Mouse (Mus musculus): ENCODE results near the gene Kiss1r. TPM values are rescaled to one million over a fixed set of nuclear protein-coding genes. Genes with fewer than 3 reads are reported as not detected.

The Kiss1r gene
- total RNA-seq, 2 experiments from 2014 or later: 0.17 to 0.22 TPM

DNA sequence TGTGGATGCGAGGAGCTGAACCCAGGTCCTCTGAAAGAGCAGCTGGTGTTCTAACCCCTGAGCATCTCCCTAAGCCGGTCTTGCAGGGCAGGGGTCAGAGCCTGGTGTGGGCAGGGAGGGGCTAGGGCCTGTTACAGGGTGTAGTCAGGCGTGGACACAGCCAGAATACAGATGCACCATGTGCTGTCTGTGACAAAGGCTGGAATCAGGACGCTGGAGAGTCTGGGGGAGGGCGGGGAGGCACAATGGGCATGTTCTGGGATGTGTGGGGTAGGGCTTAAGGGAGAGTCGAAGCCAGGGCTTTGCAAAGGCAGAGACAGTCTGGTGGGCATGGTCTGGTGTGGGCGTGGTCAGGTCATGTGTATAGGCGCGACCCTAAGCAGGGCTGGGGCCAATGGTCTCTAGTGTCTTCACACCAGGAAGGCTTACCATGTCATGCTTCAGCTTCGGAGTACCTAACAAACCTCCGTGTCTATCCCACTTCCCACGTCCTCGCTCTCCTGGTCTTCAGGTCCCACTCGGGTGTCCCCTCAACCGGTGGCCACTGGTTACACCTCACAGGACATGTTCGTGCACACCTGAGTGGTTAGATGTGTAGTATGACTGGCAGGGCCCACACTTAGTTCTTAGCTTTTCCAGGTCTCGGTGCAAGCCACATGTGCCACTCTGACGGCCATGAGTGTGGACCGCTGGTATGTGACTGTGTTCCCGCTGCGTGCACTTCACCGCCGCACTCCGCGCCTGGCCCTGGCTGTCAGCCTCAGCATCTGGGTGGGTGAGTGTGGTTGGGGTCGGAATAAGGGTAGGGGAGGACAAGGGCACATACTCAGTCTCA is 3.5 kb downstream of the Kiss1r start:
- no peak for DNase-seq
- intact Hi-C loops (cut with DNase I): no loop called here

DNA sequence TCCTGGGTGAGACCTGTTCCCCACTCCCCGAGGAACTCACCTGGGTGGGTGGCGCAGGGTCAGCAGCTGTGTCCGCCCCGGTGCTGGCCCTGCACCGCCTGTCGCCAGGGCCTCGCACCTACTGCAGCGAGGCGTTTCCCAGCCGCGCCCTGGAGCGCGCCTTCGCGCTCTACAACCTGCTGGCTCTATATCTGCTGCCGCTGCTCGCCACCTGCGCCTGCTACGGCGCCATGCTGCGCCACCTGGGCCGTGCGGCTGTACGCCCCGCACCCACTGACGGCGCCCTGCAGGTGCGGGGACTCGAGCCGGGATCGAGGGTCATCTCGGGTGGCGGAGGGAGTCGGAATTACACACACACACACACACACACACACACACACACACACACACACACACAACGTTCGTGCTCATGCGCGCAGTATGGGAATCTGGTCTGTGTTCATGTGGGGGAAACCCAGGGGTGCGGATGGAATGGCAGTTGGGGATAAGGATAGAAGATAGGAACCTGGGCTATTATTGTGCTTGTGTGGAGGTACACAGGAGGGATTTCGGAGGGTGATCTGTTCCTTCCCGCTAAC is 4.3 kb downstream of the Kiss1r start, which contains the start of gene R3hdm4:
Gene R3hdm4, minus strand, starts transcription at position 251 of the 578 bp plus-strand sequence.
- no peak for DNase-seq
- intact Hi-C loops (cut with DNase I): no loop called here

DNA sequence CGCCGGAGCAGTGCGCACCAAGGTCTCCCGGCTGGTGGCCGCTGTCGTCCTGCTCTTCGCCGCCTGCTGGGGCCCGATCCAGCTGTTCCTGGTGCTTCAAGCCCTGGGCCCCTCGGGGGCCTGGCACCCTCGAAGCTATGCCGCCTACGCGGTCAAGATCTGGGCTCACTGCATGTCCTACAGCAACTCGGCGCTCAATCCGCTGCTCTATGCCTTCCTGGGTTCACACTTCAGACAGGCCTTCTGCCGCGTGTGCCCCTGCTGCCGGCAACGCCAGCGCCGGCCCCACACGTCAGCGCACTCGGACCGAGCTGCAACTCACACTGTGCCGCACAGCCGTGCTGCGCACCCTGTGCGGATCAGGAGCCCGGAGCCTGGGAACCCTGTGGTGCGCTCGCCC is 4.8 kb downstream of the Kiss1r start:
- DNase-seq: no peak
- intact Hi-C loops (cut with DNase I): no loop called here

DNA sequence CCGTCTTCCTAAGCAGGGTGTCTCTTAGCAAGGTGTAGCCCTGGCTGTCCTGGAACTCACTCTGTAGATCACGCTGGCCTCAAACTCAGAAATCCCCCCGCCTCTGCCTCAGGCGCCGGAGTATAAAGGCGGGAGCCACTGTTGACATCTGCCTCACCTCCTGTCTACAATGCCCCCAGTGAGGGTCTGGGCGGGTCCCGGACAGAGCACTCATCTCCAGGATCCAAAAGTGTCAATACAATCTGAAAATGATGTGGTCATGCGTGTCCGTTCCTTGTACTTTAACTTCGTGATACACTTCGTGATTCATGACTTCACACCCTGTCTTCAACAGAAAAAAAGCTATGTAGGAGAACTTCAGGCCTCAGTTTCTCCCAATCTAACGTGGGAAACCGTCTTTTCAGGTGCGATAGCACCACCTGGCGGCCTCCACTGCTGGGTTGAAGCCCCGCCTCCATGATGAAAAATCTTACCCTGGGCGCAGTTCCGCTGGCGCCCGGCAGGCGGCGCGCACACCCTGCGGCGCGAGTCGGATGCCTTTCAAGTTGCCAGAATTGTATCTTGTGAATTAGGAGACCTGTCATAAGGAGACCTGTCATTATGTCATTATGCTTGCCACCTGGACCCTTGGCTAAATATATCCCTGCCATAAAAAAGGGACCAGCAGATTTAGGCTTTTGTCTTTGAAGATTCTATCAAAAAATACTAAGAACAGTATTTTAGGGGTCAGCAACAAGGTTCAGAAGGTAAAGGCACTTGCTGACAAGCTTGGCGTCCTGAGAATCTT is 8.4 kb downstream of the Kiss1r start:
- peak; percentile 94 to 97 for DNase-seq
- intact Hi-C loops (cut with DNase I): loop anchor here (1.0 kb wide), 3 partner anchors 33 to 90 kb away; no protein-coding TSS in a partner anchor

DNA sequence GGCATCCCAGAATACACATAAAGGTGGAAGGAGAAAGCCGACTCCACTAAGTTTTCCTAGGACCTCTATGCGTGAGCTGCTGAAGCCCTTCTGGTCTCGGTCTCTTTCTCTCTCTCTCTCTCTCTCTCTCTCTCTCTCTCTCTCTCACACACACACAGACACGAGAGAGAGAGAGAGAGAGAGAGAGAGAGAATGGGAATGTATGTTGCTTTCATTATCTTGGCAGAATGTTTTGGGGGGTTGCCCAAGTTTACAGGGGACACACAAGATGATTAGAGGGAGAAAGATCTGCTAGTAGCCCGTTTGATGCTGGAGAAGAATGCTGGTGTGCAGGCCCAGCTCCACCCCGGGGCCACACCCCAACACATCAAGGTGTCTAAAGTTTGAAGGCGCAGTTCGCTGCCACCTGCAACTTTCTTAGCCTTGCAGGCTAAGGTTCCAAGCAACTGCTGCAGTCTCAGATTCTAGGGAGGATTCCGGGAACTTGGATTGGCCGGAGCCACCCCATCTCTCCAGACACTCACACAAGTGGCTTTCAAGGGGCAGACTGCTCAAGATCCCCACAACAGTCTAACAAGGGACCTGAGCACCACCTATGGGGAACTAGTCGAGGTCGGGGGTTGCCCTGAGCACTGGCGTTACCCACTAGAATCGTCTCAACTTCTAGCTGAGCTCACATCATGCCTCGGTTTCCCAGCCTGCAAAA is 9.2 kb downstream of the Kiss1r start:
- intact Hi-C loops (cut with DNase I): loop anchor here (1.0 kb wide), 3 partner anchors 32 to 91 kb away; no protein-coding TSS in a partner anchor
- peak in 1 of 2 experiments; percentile 27 for DNase-seq

DNA sequence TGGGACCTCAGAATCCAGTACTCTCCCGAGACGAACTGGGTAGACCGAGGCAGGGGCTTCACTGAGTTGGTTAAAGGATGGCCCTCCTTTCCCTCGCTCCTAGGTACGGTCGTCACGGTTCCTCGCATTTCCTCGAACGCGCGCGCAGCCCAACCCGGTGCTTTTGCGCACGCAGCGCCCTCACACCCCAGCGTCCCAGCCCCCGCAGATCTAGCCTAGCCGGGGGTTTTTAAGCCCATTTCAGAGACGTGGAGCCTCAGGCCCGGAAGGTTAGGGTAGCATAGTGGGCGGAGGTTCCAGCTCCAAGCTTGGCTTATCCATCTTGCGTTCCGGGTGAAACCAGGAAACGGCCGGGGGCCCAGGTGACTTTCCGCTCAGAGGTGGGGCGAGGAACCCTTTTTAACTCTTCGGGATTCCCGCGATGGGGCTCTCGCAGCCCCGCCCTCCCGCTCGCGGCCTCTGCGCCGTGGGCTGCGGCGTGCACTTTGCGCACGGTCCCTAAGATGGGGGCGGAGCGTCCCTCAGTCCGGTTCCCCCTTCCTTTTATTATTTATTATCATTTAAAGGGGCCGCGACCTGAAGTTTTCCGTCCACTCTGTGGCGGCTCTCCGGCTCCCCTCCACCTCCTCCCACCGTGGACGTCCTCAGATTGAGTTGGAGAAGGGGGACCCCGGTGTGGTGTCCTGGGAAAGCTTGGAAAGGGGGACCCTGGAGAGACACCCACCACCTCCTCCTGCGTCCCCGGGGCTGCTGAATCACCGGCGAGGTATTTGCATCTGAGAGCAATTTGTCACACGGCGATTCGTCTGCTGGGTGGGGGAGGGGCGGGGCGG is 9.9 kb downstream of the Kiss1r start, which contains the start of gene Arid3a:
Gene Arid3a, plus strand, starts transcription at position 553 of the 833 bp plus-strand sequence.
- peak; percentile 92 for DNase-seq
- intact Hi-C loops (cut with DNase I): no loop called here

DNA sequence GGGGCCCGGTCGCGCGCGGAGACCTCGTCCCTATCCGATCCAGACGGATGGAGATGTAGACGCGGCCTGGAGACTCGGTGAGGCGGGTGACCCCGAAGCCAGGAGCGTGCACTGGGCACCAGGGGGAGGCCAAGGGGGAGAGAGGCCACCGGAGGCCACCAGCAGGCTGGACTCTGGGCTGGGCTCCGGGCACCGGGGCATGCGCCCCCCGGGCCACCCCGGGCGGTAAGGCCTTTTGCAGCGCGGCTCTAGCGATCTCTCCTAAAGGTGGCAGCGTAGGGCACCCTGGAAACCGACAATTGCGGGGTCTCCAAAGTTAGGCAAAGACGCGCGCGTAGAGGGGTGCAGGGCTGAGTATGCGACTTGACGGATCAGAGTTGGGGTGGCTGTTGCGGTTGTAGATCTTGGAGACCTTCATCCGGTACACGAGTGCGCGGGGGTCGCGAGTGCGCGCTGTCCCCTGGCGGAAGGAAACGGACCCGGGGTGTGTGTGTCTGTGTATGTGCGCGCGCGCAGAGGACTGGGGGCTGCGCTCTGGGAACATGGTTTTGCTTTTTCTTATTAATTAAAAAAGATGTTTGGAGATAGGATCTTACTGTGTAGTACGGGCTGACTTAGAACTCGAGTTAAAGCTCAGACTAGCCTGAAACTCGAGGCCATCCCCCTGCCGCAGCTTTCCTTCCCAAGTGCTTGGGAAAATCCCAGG is 10.7 kb downstream of the Kiss1r start:
- peak; percentile 58 to 70 for DNase-seq
- intact Hi-C loops (cut with DNase I): no loop called here

DNA sequence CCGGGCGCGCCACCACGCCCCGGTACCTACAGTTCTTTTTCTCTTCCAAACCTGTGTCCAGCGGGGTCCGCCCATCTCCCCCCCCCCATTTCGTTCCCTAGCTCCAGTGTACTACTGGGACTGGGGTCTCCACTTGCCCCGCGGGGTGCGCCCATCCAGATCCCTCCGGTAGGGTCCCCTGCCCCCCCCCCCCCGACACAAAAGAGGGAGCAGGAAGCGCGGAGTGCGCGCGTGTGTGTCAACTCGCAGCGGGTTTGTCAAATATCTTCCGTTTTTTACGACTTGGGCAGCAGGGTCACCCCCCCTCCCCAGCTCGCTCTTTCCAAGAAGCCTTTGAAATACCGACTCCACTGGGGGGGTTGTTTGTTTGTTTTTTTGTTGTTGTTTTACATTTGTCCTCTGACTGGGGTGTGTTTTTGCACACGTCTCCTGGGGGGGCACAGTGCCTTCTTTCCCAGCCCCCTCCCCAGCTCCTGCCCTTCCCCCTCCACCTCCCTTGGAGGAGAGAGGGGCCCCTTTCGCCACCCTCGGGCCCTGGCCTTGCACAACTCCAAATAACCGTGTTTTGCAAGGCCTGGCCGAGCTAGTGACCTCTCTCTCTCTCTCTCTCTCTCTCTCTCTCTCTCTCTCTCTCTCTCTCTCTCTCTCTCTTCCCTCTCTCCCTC is 11.4 kb downstream of the Kiss1r start:
- intact Hi-C loops (cut with DNase I): no loop called here
- DNase-seq: peak in 1 of 2 experiments; percentile 24

DNA sequence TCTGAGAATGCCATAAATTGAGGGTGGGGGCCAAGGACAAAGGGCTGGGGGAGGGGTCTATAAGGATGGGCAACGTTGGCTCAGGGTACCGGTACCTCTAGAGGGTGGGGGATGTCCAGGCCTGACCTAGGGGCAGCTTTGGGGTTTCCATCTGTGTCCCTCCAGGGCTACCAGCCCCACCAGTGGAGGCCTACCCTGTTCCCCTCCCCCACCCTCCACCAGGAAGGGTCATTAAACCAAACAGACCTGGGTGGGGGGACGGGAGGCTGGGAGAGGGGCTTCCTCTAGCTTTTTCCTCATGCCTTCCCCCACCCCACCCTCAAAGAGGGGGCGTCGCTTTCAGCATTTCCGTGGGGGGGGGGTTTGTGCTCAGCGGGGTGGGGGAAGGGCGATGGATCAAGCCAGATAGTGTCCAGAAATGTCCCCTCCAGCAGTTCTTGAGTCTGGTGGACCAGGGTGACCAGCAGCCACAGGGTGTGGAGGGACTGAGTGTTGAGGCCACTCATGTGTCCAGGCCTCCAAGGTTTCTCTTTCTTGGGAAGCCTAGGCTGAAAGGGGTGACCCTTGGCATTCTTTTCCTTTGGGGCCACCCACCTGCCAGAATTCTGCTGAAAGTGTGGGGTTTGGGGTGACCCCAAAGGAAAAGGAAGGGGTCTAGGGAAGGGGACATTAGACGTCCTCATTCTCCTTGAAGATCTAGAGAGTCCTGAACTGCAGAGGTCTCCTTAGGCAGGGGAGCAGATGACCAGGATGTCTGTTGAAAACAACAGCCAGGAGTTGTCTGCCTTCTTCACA is 12.3 kb downstream of the Kiss1r start:
- intact Hi-C loops (cut with DNase I): no loop called here
- DNase-seq: no peak

DNA sequence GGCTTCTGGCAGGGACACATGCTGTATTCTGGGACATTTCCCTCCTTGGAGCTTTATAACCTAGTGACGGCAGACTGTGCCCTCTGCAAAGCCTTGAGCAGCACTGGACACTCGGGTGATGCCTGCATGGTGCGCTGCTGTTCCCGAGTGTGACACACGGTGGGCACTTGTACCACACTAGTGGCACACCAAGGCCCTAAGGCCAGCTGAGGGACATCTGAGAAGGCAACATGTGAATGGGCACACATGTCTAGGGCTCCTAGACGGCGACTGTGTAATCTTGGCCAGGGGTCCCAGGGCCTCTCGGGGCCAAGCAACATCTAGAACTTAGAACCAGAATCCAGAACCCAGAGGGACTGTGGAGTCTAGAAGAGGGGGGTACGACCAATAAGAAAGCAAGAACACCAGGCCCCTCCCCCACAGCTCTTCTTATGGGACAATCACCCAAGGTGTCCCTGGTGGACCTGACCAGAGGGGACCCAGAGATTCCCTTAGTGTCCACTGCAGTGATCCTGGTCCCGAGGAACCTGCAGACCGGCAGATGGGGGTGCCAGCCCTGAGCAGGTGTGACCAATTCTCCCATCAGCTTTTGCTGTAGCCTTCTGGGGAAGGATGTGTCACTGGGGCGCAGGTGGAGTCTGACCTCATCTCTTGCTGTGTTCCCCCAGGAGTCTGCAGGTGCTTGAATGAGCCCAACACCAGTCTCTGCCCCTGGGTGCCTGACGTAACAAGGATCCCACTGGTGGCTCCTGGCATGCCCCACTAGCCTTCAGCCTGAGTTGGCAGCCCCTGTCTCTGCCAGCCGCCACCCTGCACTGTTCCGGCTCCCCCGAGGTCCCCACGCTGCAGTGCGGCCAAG is 13.4 kb downstream of the Kiss1r start:
- DNase-seq: no peak

DNA sequence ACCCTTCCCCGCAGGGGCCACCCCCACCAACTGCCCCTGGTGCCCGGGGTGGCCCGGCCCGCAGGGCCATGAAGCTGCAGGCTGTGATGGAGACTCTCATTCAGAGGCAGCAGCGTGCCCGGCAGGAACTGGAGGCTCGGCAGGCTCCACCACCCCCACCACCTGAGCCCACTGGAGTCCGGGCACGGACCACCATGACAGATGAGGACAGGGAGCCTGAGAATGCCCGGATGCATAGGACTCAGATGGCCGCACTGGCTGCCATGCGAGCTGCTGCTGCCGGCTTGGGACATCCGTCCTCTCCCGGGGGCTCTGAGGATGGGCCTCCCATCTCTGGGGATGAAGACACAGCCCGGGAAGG is 14.0 kb downstream of the Kiss1r start:
- no peak for DNase-seq
- intact Hi-C loops (cut with DNase I): no loop called here

More for the DNA sequence above, 13.4 kb downstream of the Kiss1r start:
- intact Hi-C loops (cut with DNase I): no loop called here

DNA sequence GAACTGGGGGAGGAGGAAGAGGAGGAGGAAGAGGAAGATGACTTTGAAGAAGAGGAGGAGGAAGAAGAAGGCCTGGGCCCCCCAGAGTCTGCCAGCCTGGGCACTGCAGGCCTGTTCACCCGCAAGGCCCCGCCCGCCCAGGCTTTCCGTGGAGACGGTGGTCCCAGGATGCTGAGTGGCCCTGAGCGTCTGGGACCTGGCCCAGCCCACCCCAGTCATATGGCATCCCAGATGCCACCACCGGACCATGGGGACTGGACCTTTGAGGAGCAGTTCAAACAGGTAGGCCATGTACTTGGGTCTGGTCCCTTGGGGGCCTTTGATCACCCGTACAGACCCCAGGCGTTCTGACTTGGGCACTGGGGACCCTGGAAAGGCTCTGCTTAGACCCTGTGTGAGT is 15.0 kb downstream of the Kiss1r start:
- intact Hi-C loops (cut with DNase I): no loop called here
- DNase-seq: no peak

DNA sequence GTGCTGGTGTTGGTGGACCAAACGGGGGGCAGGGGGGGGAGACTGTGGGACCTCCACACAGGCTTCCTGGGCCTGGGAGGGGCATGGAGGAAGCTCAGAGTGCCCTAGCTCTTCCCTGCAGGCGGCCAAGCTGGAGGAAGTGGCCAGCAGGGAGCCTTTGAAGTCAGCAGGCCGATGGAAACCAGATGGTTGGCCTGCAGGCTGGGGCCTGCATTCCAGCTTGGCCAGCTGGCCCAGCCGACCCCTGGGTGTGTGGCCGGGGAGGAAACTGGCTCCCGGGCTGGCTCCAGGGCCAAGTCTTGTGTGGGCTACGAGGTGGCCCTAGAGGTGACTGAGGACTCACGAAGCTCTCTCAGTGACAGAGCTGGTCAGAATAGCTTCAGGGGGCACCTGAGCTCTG is 16.0 kb downstream of the Kiss1r start:
- DNase-seq: peak; percentile 81 to 86
- intact Hi-C loops (cut with DNase I): no loop called here

DNA sequence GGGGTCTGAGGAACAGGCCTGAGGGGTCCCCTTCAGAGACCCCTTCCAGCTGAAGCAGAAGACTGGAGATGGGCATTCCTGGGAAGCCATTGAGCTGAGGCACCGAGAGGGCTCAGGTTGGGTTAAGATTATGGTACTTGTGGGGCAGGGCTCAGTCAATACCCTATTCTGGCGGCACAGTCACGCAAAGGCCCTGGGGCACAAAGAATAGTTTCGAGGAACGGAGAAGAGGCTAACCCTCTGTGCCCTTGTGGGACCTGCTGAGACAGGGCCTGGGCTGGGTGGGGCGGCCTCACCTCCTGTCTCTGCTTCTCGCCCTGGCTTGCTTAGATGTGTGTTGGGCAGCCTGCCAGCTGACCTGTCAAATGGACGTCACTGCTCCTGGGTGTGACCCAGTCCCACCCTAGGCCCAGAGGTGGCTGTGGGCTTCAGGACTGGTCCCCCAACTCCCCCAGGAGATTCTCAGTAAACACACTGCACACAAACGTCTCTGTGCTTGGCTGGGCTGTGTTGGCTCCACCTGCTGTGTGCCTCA is 16.4 kb downstream of the Kiss1r start:
- DNase-seq: no peak
- intact Hi-C loops (cut with DNase I): no loop called here

DNA sequence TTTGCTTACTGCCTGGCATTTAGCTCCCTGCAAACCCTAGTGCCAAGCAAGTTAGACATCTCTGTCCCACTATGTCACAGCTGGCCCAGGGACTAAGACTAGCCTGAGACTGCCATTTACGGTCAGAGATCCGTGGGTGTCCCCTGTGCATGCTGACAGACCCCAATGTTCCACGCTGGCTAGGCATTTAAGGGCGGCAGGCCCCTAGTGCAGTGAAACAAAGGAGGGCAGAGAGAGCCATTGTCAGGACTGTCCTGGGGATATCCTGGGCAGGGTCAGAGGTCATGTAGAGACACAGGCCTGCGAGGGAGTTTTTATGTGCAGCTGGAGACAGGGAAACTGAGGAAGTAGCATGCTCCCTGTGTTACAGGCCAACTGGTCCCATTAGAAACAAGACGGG is 17.1 kb downstream of the Kiss1r start:
- intact Hi-C loops (cut with DNase I): no loop called here
- DNase-seq: no peak

DNA sequence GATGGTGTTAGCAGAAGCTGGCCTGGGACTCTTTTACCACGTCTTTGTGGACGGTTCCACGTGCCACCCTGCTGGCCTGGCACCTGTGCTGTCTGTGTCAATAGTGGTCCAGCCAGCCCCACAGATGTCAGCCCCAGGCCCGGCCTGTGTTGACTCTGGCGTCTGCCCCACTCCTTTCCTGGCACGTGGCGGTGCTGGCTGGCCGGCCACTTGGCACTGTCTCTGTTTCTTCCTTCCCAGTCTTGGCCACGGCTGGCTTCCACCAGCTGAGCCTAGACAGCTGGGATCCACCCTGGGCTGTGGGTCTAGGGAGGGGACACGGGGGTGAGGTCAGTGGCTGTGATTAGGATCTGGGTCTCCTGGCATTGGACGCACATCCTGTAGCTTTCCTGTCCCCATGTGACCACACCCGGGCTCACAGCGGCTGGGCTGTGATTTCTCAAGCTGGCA is 17.5 kb downstream of the Kiss1r start:
- DNase-seq: peak; percentile 92 to 93
- intact Hi-C loops (cut with DNase I): no loop called here
